Mouse (Mus musculus) testis, postnatal 10 days (tissue): Measurements from ENCODE around the gene Bola1.
A peak's percentile ranks its signal among the peaks of the same experiment; 100 is the strongest.
"Not testable (repeated sequence)": the region's sequence is repeated elsewhere in the genome, so short reads cannot be mapped to it uniquely, and the experiment has no call there.

Experiments
- DNase-seq: peaks from one replicate; pipeline ENCODE4 v3.0.0; 2021; ENCODE audit warnings: low spot score

Gene Bola1

GRCm38 (mm10) chr3:96219661-96220130 lies at the start of gene Bola1, which contains the start of gene Hist2h2ab:
Gene Bola1 (minus strand): TSS chr3:96219709.
Gene Hist2h2ab (plus strand): TSS chr3:96219865.
- DNase-seq, result peak; percentile 70

DNA sequence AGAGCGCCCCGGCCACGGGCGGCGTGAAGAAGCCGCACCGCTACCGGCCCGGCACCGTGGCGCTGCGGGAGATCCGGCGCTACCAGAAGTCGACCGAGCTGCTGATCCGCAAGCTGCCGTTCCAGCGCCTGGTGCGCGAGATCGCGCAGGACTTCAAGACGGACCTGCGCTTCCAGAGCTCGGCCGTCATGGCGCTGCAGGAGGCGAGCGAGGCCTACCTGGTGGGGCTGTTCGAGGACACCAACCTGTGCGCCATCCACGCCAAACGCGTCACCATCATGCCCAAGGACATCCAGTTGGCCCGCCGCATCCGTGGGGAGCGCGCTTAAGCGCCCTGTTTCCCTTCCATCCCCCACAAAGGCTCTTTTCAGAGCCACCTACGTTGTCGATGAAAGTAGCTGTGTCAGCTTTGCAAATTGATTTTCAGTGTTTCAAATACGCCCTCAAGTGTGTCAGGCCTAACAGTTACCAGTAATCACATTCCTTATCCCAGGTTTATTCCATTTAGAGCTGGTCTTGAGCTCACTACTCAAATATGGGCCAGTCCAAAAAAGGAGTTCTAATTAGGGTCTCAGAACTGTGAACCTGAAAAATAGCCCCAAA lies 49.4 kb upstream of the Bola1 start:
- not testable (repeated sequence) for DNase-seq

GRCm38 (mm10) chr3:96268051-96268775 lies 48.7 kb upstream of the Bola1 start, which contains the start of gene Hist2h3b:
Gene Hist2h3b (plus strand): TSS chr3:96268654.
- DNase-seq, result peak; percentile 79

DNA sequence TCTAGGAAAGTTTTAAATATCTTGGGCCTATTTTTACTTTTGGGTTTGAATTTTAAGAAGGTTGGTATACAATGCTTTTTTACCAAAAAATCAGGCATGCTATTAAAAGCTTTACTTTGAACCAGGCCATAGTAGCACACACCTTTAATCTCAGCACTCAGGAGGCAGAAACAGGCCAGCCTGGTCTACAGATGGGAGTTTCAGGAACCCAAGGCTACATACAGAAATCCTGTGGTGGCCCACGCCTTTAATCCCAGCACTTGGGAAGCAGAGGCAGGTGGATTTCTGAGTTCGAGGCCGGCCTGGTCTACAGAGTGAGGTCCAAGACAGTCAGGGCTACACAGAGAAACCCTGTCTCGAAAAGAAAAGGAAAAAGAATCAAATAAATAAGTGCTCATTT lies 48.0 kb upstream of the Bola1 start:
- DNase-seq, result no peak

DNA sequence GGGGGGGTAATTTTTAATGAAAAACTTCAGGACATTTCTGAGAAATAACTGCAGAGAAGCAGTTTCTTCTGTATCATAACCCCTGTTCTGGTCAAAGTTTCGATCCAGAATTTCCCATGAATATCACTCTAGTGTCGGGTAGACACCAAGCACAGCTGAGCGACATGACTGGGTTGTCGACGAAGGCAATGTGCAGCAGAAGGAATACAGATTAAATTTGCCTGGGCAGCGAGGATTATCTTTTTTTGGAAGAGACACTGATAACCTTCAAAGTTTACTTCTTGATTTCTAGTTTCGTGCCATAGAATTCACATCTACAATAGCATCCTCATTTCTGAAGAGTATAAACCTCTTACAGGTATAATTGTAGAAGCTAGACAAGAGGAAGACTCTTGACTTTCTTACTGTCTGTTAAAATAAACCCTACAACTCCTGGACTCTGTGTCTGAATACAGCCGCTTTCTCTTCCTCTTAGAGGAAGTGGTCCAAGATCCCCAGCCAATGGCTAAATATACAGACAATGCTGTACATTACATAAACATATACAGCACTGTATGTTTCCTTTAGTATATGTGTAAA lies 46.7 kb upstream of the Bola1 start:
- no peak for DNase-seq

DNA sequence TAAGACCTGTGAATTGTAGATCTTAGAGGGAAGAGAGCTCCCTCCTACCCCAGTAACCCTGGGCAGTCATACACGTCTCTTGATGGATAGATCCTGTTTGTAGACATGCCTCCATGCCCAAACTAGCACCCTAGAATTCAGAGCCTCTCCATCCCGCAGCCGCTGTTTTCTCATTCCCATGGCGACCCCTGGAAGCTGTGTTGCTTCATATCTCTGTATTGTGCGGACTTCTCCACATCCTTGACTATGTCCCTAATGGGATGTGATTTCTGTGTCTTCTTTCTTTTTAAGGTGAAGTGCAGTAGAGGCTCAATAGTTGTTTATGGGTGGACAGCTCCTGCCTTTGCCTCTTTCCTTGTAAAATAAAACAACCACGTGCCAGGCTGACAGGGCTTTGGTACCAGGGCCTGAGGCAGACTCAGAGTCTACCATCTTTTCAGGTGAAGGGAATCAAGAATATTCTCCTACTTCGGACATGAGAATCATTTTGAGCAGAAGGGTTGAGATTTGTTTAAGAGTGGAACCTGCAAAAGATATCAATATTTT lies 45.0 kb upstream of the Bola1 start:
- no peak for DNase-seq

DNA sequence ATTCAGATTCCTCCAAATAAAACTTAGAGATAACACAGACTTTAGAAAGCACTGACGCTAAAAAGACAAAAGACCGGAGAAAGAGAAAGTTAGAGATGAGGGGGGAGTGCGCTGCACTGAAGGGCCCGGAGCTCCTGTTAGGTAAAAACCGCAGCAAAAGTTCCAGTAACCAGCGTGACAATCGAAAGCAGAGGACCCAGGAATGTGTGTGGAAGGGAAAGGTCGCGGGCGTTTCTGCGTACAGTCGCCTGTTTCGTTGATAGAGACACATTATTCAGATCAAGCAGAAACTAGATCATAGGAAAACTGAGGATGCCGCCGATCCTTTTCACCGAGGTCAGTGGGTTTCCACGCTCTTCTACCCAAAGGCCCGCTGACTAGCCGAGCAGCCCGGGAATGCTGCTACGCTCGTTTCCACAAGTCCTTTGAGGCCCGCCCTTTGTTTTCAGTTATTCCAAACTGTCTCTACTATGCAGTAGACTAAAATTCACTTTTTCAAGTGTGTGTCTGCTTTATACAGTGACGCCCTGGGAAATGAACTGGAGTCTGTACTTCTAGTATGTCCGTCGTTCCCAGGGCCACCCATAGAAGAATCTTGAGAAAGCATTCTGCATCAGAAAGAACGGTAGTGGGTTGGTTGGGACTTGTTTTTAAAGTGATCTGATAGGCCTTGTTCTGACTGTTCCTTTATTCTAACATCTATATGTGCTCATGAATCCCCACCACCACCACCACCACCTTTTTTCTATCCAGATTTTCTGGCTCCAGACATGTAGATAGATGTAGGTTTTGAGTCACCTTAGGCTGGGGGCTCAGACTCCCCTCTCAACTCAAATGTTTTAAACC lies 44.3 kb upstream of the Bola1 start:
- peak; percentile 58 for DNase-seq

- DNase-seq, result peak; percentile 90
Measured at GRCm38 (mm10) chr3:96262979-96263550, 43.6 kb upstream of the Bola1 start, which contains the start of gene Hist2h4. Gene Hist2h4 (minus strand): TSS chr3:96263311.

- DNase-seq, result peak; percentile 68
Measured at GRCm38 (mm10) chr3:96262216-96262875, 42.8 kb upstream of the Bola1 start.

- no peak for DNase-seq
Measured at GRCm38 (mm10) chr3:96261623-96262022, 42.1 kb upstream of the Bola1 start.

- no peak for DNase-seq
Measured at GRCm38 (mm10) chr3:96260220-96260619, 40.7 kb upstream of the Bola1 start.

GRCm38 (mm10) chr3:96257190-96257589 lies 37.7 kb upstream of the Bola1 start:
- DNase-seq, result no peak

DNA sequence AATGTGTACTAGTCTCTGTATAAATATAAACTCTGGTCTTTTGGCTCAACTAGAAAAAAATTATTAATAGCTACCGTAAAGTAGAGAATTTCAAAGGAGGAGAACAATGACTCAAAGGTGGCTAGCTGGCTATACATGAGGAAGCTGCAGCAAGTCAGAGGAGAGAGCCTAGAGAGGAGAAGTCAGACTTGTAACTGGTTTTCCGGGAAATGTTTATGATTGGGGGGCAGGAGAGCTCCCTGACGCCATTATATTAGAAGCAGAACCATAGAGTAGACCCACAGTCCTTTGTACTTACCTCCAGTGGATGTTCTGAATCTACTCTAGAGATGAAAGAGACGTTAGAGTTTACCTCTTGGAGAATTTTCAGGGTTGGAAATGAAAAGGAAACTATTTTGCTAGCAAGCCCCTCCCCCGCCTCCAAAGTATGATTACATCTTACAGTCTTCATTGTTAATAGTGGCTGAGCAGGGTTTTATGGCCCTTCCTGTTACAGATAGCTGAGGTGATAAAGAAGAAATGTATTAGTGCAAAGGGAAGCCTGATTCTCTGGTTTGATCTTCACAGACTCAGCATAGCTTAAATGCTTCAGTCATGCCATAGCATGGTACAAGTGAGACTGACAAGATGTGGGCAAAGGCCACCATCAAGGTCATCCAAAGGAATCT lies 36.6 kb upstream of the Bola1 start:
- DNase-seq, result no peak

- DNase-seq, result no peak
Measured at GRCm38 (mm10) chr3:96254683-96255355, 35.3 kb upstream of the Bola1 start.

- no peak for DNase-seq
Measured at GRCm38 (mm10) chr3:96251787-96252186, 32.3 kb upstream of the Bola1 start.

DNA sequence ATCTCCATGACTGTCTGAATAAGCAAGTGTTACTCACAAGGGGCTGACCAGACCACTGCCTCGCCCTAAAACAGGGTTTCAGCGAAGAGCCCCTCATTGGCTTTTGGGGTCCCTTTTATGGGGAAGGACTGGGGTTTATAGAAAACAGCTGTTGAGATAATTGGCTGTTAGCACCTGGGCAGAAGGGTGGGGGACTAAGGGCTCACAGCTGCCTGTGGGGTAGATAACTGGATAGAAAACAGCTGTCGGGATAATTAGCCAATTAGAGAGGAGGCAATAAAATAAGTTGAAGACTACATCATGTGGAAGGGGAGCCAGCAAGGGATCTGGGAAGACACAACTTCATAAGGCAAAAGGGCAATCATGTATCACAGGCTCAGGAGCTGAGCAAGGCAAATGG lies 31.4 kb upstream of the Bola1 start:
- no peak for DNase-seq

DNA sequence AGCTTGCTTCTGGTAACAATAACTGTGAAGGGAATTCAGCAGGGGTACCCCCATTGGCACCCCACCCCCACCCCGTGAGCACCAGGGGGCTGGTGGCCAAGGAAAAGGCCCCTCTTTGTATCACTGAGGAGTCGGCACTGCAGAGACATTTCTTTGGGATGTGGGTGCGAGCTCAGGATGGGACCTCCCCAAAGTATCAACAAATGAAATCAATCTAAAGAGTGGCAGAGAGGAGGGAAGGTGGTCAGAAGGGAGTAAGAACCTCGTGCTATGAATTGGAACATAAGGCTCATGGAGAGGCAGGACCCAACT lies 29.5 kb upstream of the Bola1 start:
- DNase-seq, result no peak

- no peak for DNase-seq
Measured at GRCm38 (mm10) chr3:96248141-96249033, 28.9 kb upstream of the Bola1 start.
